Mouse (Mus musculus) CH12.LX (cell line): ENCODE results near the gene Olfr901. TPM values are rescaled to one million over a fixed set of nuclear protein-coding genes. Genes with fewer than 3 reads are reported as not detected.

Experiments used
- polyA plus RNA-seq: library from polyadenylated mRNA; unstranded; fragments of >175 nt; gene quantifications from 2 replicates; pipeline ENCODE4 v1.2.1, GENCODE M21; 2012; ENCODE audit warnings: low read depth; ENCODE audit not compliant: insufficient read length
- total RNA-seq, 2 experiments: library from RNA; depleted of rRNA; stranded (reverse); fragments of 300-350 nt in 1 of 2; fragments of >200 nt in 1 of 2; gene quantifications; 2 replicates each; pipeline ENCODE4 v1.2.3; 2012 to 2014

Olfr901 gene
- total and polyA plus RNA-seq, 3 experiments, result not detected

Other genes with a start within 250 kb of the Olfr901 start
Only the 20 nearest of the 24 such genes appear.
- gene Olfr893, start 221.1 kb upstream of the Olfr901 start, total RNA-seq (2012; rRNA removed), result not detected in 2 replicates
- not detected in 2 replicates for gene Olfr893, start 221.1 kb upstream of the Olfr901 start, total RNA-seq (2014; rRNA removed)
- gene Olfr893, start 221.1 kb upstream of the Olfr901 start, polyA plus RNA-seq, result not detected in 2 replicates
- gene Olfr894, start 211.4 kb upstream of the Olfr901 start, total RNA-seq (2012; rRNA removed), result not detected in 2 replicates
- gene Olfr894, start 211.4 kb upstream of the Olfr901 start, total RNA-seq (2014; rRNA removed), result not detected in 2 replicates
- gene Olfr894, start 211.4 kb upstream of the Olfr901 start, polyA plus RNA-seq, result not detected in 2 replicates
- not detected in 2 replicates for gene Olfr143, start 176.7 kb upstream of the Olfr901 start, total RNA-seq (2012; rRNA removed)
- gene Olfr143, start 176.7 kb upstream of the Olfr901 start, total RNA-seq (2014; rRNA removed), result not detected in 2 replicates
- gene Olfr143, start 176.7 kb upstream of the Olfr901 start, polyA plus RNA-seq, result not detected in 2 replicates
- gene Olfr895, start 161.6 kb upstream of the Olfr901 start, total RNA-seq (2012; rRNA removed), result not detected in 2 replicates
- gene Olfr895, start 161.6 kb upstream of the Olfr901 start, total RNA-seq (2014; rRNA removed), result not detected in 2 replicates
- not detected in 2 replicates for gene Olfr895, start 161.6 kb upstream of the Olfr901 start, polyA plus RNA-seq
- gene Olfr896-ps1, start 138.3 kb upstream of the Olfr901 start, total RNA-seq (2012; rRNA removed), result not detected in 2 replicates
- gene Olfr896-ps1, start 138.3 kb upstream of the Olfr901 start, total RNA-seq (2014; rRNA removed), result not detected in 2 replicates
- gene Olfr896-ps1, start 138.3 kb upstream of the Olfr901 start, polyA plus RNA-seq, result not detected in 2 replicates
- gene Olfr25, start 100.4 kb upstream of the Olfr901 start, total RNA-seq (2012; rRNA removed), result not detected in 2 replicates
- not detected in 2 replicates for gene Olfr25, start 100.4 kb upstream of the Olfr901 start, total RNA-seq (2014; rRNA removed)
- not detected in 2 replicates for gene Olfr25, start 100.4 kb upstream of the Olfr901 start, polyA plus RNA-seq
- gene Olfr898, start 81.0 kb upstream of the Olfr901 start, total RNA-seq (2012; rRNA removed), result not detected in 2 replicates
- not detected in 2 replicates for gene Olfr898, start 81.0 kb upstream of the Olfr901 start, total RNA-seq (2014; rRNA removed)
- not detected in 2 replicates for gene Olfr898, start 81.0 kb upstream of the Olfr901 start, polyA plus RNA-seq
- gene Olfr250, start 62.6 kb upstream of the Olfr901 start, total RNA-seq (2012; rRNA removed), result not detected in 2 replicates
- gene Olfr250, start 62.6 kb upstream of the Olfr901 start, total RNA-seq (2014; rRNA removed), result not detected in 2 replicates
- not detected in 2 replicates for gene Olfr250, start 62.6 kb upstream of the Olfr901 start, polyA plus RNA-seq
- gene Olfr251, start 52.4 kb upstream of the Olfr901 start, total RNA-seq (2012; rRNA removed), result not detected in 2 replicates
- gene Olfr251, start 52.4 kb upstream of the Olfr901 start, total RNA-seq (2014; rRNA removed), result not detected in 2 replicates
- not detected in 2 replicates for gene Olfr251, start 52.4 kb upstream of the Olfr901 start, polyA plus RNA-seq
- gene Olfr147, start 27.8 kb upstream of the Olfr901 start, total RNA-seq (2012; rRNA removed), result not detected in 2 replicates
- not detected in 2 replicates for gene Olfr147, start 27.8 kb upstream of the Olfr901 start, total RNA-seq (2014; rRNA removed)
- gene Olfr147, start 27.8 kb upstream of the Olfr901 start, polyA plus RNA-seq, result not detected in 2 replicates
- not detected in 2 replicates for gene Olfr902, start 18.2 kb downstream of the Olfr901 start, total RNA-seq (2012; rRNA removed)
- gene Olfr902, start 18.2 kb downstream of the Olfr901 start, total RNA-seq (2014; rRNA removed), result not detected in 2 replicates
- gene Olfr902, start 18.2 kb downstream of the Olfr901 start, polyA plus RNA-seq, result not detected in 2 replicates
- gene Olfr904, start 33.7 kb downstream of the Olfr901 start, total RNA-seq (2012; rRNA removed), result not detected in 2 replicates
- gene Olfr904, start 33.7 kb downstream of the Olfr901 start, total RNA-seq (2014; rRNA removed), result not detected in 2 replicates
- not detected in 2 replicates for gene Olfr904, start 33.7 kb downstream of the Olfr901 start, polyA plus RNA-seq
- not detected in 2 replicates for gene Olfr905, start 41.7 kb downstream of the Olfr901 start, total RNA-seq (2012; rRNA removed)
- not detected in 2 replicates for gene Olfr905, start 41.7 kb downstream of the Olfr901 start, total RNA-seq (2014; rRNA removed)
- gene Olfr905, start 41.7 kb downstream of the Olfr901 start, polyA plus RNA-seq, result not detected in 2 replicates
- gene Olfr906, start 57.6 kb downstream of the Olfr901 start, total RNA-seq (2012; rRNA removed), result not detected in 2 replicates
- not detected in 2 replicates for gene Olfr906, start 57.6 kb downstream of the Olfr901 start, total RNA-seq (2014; rRNA removed)
- gene Olfr906, start 57.6 kb downstream of the Olfr901 start, polyA plus RNA-seq, result not detected in 2 replicates
- not detected in 2 replicates for gene Olfr907, start 66.3 kb downstream of the Olfr901 start, total RNA-seq (2012; rRNA removed)
- gene Olfr907, start 66.3 kb downstream of the Olfr901 start, total RNA-seq (2014; rRNA removed), result not detected in 2 replicates
- 0.11 TPM in 1 of 2 replicates, not detected in the other for gene Olfr907, start 66.3 kb downstream of the Olfr901 start, polyA plus RNA-seq
- not detected in 2 replicates for gene Olfr911-ps1, start 92.1 kb downstream of the Olfr901 start, total RNA-seq (2012; rRNA removed)
- gene Olfr911-ps1, start 92.1 kb downstream of the Olfr901 start, total RNA-seq (2014; rRNA removed), result not detected in 2 replicates
- not detected in 2 replicates for gene Olfr911-ps1, start 92.1 kb downstream of the Olfr901 start, polyA plus RNA-seq
- gene Olfr910, start 108.4 kb downstream of the Olfr901 start, total RNA-seq (2012; rRNA removed), result not detected in 2 replicates
- gene Olfr910, start 108.4 kb downstream of the Olfr901 start, total RNA-seq (2014; rRNA removed), result not detected in 2 replicates
- not detected in 2 replicates for gene Olfr910, start 108.4 kb downstream of the Olfr901 start, polyA plus RNA-seq
- gene Olfr912, start 150.7 kb downstream of the Olfr901 start, total RNA-seq (2012; rRNA removed), result not detected in 2 replicates
- gene Olfr912, start 150.7 kb downstream of the Olfr901 start, total RNA-seq (2014; rRNA removed), result not detected in 2 replicates
- not detected in 2 replicates for gene Olfr912, start 150.7 kb downstream of the Olfr901 start, polyA plus RNA-seq
- not detected in 2 replicates for gene Olfr913, start 163.3 kb downstream of the Olfr901 start, total RNA-seq (2012; rRNA removed)
- not detected in 2 replicates for gene Olfr913, start 163.3 kb downstream of the Olfr901 start, total RNA-seq (2014; rRNA removed)
- not detected in 2 replicates for gene Olfr913, start 163.3 kb downstream of the Olfr901 start, polyA plus RNA-seq
- gene Olfr914, start 175.6 kb downstream of the Olfr901 start, total RNA-seq (2012; rRNA removed), result not detected in 2 replicates
- gene Olfr914, start 175.6 kb downstream of the Olfr901 start, total RNA-seq (2014; rRNA removed), result not detected in 2 replicates
- not detected in 2 replicates for gene Olfr914, start 175.6 kb downstream of the Olfr901 start, polyA plus RNA-seq